Mouse (Mus musculus): ENCODE results near the gene Krt71.
A peak's percentile ranks its signal among the peaks of the same experiment; 100 is the strongest.

Krt71 gene

DNA sequence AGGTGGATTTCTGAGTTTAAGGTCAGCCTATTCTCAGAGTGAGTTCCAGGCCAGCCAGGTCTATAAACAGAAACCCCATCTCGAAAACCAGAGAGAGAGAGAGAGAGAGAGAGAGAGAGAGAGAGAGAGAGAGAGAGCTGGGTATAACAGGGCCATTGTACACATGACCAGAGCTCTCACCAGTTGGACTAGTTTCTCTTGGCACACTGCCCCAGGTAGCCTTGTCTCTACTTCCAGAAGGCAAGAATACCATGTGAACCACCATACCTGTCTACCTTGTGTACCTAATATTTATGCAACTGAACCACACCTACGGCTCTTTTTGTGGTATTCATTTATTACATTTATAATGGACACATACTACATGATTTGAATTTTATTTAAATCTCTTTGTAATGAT is 54.7 kb downstream of the Krt71 start:
- DNase-seq (ENCODE audit: low spot score), result peak; percentile 20
